Mouse (Mus musculus): ENCODE data around the gene Pcna.
"Not testable (repeated sequence)": the region's sequence is repeated elsewhere in the genome, so short reads cannot be mapped to it uniquely, and the experiment has no call there.

Pcna gene

GRCm38 (mm10) chr2:132252542-132253528 is at the start of gene Pcna:
Gene Pcna, minus strand, starts transcription at chr2:132253314.
- in situ Hi-C loops (cut with MseI, MboI), result no loop called here

DNA sequence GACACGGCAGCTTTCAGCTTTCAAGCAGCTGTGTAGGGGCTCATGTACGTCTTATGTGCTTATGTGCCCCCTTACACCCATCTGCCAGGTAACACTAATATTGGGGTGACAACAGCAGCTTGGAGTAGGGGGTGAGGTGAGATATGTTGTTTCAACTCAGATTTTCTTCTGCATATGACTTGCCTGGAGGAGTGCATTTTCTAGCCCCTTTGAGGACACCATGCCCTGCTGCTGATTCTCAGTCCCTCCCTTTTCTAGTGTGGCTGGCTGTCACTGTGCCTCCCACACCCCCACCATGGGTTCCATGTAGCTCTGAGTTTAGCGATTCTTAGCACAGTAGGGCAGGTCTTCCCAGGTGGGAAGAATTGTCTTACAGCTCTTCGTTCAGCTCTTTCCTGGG is 48.3 kb upstream of the Pcna start:
- in situ Hi-C loops (cut with MseI, MboI), result no loop called here

- in situ Hi-C loops (cut with MseI, MboI), result no loop called here
Measured at GRCm38 (mm10) chr2:132298250-132298649, 45.1 kb upstream of the Pcna start.

DNA sequence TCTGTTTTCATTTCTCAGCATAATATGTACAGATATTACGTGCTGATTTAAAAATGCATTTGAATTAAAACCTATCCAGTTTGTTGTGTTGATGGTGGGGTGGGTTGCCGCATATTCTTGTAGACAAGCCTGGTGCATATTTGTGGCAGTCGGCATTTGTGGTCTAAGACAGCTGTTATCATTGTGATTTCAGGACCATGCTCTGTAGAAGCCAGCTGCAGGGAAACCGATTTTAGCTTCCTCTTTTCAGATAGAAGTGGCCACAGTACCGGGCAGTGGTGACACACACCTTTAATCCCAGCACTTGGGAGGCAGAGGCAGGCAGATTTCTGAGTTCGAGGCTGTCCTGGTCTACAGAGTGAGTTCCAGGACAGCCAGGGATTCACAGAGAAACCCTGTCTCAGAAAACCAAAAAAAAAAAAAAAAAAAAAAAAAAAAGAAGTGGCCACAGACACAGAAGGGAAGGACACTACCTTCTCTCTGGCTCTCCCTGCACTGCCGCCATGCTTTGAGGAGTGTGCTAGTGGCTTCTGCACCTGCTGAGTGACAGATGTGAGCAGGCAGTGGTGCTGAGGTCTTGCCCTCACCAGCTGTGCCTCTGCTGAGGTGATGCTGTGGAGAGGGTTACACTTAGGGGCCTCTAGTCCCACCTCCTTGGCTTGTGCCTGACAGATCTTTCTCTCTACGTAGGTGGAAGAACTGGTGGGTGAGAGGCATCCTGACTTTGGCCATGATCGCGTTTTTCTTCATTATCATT is 40.8 kb upstream of the Pcna start:
- in situ Hi-C loops (cut with MseI, MboI), result no loop called here

GRCm38 (mm10) chr2:132292083-132292482 is 39.0 kb upstream of the Pcna start:
- in situ Hi-C loops (cut with MseI, MboI), result no loop called here

DNA sequence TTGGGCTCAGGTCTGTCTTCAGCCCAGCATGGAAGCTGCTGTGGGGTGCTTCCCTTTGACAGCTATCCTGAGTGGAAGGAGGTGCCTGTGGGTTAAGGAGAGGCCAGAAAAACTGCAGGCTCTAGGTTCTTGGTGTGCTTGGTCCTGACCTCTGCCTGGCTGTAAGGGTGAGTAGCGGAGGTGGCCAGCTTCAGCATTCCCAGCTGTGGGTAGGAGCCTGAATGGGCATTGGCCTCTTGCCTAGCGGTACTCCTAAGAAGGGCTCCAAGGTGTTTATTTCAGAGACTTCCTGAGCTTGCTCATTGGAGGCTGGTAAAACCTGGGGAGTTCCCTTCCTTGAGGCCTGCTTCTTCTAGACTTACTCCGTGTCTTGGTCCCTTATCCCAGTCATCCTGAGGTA is 38.2 kb upstream of the Pcna start:
- in situ Hi-C loops (cut with MseI, MboI), result no loop called here

- in situ Hi-C loops (cut with MseI, MboI), result no loop called here
Measured at GRCm38 (mm10) chr2:132290808-132291207, 37.7 kb upstream of the Pcna start.

GRCm38 (mm10) chr2:132289213-132289612 is 36.1 kb upstream of the Pcna start:
- in situ Hi-C loops (cut with MseI, MboI), result not testable (repeated sequence)

- in situ Hi-C loops (cut with MseI, MboI), result no loop called here
Measured at GRCm38 (mm10) chr2:132286376-132287076, 33.4 kb upstream of the Pcna start.

GRCm38 (mm10) chr2:132285722-132286121 is 32.6 kb upstream of the Pcna start:
- in situ Hi-C loops (cut with MseI, MboI), result not testable (repeated sequence)

DNA sequence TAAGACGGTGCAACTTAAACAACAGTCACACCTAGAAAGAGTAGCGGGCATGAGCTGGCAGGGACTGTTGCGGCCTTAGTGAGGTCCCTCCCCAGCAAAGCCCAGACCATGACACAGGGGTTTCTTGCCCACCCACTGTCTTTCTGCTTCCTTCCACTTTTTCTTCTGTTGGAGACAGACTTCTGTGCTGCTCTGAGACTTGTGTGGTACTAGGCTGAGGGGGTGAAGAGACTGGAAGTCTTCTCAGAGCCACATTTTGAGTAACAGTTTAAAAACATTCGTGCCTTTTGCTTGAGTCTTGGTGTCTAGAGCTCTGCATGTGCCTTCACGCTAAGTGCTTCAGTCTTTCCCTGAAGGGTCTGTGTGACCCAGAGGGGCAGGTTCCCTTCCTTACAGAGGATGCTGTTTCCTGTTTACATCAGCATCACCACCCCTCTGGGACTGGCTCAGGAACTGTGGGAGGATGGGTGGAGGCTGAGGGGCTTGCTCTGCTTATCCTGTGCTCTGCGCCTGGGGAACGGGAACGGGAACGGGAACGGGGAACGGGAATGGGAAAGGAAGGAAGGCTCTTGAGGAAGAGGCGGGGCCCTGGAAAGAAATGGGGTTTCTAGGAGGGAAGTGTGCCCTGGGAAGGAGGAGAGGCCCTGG is 31.5 kb upstream of the Pcna start:
- in situ Hi-C loops (cut with MseI, MboI), result no loop called here

GRCm38 (mm10) chr2:132283236-132284070 is 30.3 kb upstream of the Pcna start:
- in situ Hi-C loops (cut with MseI, MboI), result no loop called here

- in situ Hi-C loops (cut with MseI, MboI), result no loop called here
Measured at GRCm38 (mm10) chr2:132282453-132283174, 29.5 kb upstream of the Pcna start.

DNA sequence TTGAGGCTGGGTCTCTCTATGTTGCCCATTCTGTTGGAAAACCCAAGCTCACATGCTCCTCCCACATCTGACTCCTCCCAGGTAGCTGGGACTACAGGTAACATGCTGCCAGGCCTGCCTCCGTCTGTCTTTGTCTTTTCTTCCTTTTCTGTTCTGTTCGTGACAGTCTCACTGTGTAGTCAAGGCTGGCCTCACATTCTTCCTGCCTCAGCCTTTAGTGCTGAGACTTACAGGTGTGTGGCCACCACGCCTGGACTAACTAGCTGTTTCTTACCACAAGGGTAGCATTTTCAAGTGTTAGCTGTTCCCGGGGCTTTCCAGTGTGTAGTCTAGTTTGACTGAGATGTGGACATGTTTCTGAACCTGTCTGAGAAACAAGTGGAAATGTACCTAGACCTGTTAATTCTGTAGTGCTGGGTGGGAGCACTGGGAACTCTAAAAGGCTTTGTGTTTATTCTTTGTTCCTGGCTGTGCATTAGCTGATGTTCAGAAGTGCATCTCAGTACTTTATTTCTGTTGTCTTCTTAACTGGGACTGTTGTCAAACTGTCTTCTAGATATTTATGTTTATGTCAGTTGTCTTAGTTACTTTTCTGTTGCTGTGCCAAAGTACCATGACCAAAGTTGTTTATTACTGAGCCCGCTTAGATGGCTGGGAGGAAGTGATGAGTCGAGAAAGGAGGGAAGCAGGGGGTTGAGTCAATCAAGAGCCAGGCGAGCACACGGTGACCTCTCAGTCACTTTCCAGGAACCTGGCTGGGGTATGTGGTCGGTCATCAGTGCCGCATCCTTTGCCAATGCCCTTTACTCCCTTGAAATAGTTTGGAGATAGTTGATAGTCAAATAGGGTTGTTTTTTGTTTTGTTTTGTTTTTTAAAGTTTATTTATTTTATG is 28.7 kb upstream of the Pcna start:
- in situ Hi-C loops (cut with MseI, MboI), result no loop called here

GRCm38 (mm10) chr2:132280518-132281120 is 27.5 kb upstream of the Pcna start:
- in situ Hi-C loops (cut with MseI, MboI), result no loop called here

DNA sequence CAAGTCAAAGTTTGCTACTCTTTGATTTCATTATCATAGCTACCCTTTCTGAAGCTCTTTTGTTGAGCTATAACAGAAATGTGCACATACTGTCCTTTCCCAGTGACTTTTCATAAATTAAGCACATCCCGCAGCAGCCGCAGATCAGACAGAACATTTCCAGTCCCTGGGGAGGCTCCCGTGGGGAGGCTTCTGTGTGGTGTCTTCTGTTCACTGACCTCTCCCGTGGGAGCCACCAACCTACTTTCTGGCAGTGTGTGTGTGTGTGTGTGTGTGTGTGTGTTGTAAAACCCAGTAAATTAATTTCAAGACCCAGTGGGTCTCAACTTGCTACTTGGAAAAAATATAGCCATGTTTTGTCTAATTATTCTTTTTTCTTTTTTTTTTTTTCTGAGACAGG is 26.9 kb upstream of the Pcna start:
- in situ Hi-C loops (cut with MseI, MboI), result no loop called here

- in situ Hi-C loops (cut with MseI, MboI), result no loop called here
Measured at GRCm38 (mm10) chr2:132279336-132279882, 26.3 kb upstream of the Pcna start.

GRCm38 (mm10) chr2:132278273-132278853 is 25.2 kb upstream of the Pcna start:
- in situ Hi-C loops (cut with MseI, MboI), result no loop called here

Data from mouse trophoblast stem cell (cell line).